Mouse (Mus musculus) cerebellum, postnatal 36 days (tissue): ENCODE data around the gene Scn10a.
A peak's percentile ranks its signal among the peaks of the same experiment; 100 is the strongest.

Source experiments
- DNase-seq, 2 experiments: peaks; one replicate each; pipeline ENCODE4 v3.0.0; 2021 to 2022; ENCODE audit warnings: mixed read lengths in 2 of 2

The Scn10a gene

DNA sequence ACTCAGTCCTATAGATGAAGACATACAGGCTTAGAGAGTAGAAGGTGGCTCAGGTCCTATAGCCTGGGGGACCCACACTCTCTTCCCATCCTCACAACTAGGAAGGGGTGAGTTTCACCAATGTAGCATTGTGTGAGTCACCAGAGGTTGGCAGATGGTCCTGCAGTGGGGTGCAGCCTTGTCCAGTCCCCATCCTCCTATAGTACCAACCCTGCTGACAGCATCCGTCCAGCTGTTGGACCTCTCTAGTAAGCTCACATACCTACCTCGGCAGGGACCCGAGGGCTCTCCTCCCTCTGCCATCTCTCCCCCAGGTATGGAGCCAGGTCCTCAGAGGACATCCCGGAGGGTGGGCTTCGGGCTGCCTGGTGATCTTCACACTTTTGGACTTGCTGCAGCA, 85.6 kb downstream of the Scn10a start:
- no peak for DNase-seq

DNA sequence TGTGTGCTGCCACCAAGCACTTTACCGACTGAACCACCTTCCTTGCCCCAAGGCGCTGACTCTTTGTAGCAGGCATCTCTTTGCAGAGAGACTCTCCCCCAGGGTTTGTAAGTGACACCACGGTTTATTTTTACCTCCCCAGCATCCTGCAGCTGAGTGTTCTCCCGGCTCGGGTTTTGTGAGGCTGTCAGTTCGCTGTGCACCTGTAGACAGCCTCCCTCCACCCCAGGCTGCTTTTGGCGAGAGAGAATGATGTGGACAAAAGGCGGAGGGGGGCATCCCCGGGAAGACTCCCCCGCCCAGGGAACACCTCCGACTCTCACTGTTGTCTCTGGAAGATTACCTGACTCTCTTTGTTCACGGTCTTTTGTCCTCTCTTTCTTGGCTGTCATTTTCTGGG, 86.3 kb downstream of the Scn10a start:
- DNase-seq = no peak

DNA sequence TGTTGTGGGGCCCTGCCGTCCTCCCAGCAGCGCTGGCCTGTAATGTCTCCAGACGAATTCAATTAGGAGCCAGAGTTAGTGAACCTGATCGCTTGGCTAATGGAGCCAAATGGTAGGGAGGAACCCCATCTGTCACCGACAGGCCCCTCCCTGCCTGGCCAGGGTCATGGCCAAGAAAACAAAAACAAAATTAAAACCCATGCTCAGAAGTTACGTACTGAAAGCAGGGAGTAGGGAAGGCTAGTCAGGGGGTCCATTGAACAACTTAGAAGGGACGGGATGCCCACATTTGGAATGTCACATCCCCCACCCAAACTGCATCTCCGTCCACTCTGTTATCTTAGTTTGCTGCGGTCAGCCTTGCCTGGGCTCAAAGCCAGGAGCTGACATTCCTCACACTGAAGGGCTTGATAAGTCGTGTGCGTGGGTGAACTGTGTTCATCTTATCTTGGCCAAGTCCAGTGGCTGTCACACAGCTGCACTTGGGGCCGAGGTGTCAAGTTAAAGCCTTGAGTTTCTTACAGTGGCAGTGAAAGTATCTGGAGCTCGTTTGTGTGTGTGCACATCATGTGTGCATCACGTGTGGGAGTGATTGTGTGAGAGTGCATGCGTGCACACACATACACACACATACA, 87.1 kb downstream of the Scn10a start:
- DNase-seq = peak; percentile 16 to 30

DNA sequence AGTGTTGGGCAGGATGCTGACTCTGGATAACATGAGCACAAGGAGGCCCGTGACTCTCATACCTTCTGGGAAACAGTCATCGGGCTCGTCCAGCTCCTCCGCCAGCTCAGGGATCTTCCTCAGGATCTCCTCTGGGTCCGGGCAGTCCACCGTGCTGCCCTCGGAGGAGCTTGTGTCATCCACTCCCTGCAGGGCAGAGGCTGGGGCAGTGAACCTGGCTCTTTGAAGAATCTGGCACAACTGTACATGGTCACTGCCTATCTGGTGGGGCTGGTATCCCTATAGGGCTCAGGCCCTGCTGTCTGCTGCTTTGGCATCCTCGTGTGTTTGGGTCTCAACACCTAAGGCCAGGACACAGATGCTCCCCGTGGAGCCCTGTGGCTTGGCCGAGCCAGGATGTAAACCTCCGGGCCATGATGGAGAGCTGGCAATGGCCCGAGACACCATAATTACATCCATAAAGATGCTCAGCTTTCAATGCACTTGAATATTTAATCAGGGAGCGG, 87.7 kb downstream of the Scn10a start:
- no peak for DNase-seq

DNA sequence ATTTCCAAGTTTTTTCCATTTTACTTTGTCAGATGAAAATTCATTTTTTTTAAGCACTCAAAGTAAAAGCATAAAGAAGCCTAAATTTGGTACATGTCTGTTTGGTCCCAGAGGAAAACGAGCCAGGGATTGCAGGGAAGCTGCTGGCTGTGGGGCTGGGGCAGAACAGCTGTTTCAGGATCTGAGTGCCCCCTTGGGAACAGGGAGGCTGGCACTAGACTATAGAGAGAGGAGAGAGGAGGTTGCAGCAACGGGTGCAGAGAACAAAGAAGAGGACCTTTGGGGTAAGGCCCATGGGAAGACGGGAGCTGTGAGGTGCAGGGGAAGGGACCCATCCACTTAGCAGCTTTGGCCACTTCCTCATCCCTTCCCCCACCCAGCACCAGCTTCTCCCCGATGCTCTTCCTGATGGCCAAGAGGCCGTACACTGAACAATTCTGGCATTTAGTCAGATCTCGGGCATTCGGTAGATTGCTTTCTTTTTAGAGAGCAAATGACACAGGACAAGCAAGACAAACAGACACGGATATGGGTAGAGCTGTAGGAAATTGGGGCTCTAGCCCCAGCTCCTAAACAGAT, 90.3 kb downstream of the Scn10a start:
- no peak for DNase-seq

DNA sequence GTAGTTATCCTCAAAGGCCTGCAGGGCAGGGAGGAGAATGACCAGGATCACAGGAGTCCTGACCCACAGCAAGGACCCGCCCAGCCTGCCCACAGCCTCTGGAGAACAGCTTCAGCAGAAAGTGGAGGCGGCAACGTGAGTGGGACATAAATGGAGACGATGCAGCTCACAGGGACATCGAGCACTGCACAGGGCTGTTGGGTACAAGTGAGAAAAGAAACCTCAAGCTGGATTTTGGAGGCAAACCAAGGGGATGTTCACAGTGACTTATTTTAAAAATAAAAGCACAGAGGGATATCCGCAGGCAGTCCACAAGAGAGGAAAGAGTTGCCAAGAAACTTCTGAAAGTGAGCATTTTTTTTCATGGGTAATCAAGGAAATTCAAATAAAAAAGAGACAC, 91.9 kb downstream of the Scn10a start:
- no peak for DNase-seq

DNA sequence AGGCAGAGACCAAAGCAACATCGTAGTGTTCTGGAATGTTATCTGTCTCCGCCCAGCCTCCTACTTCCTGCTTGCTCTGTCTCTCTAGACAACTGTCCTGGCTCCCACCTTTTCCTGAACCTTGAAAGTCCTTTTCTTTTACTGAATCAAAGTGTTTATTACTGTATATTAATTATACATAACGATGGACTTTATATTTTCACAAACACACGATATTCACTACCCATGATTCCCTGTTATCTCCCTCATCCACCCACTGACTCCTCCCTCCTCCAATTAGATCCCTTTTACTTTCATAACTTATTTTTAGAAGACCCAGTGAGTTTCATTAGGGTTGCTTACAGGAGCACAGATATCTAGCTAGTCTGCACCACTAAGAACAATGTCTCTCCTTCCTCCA, 95.0 kb downstream of the Scn10a start:
- no peak for DNase-seq

DNA sequence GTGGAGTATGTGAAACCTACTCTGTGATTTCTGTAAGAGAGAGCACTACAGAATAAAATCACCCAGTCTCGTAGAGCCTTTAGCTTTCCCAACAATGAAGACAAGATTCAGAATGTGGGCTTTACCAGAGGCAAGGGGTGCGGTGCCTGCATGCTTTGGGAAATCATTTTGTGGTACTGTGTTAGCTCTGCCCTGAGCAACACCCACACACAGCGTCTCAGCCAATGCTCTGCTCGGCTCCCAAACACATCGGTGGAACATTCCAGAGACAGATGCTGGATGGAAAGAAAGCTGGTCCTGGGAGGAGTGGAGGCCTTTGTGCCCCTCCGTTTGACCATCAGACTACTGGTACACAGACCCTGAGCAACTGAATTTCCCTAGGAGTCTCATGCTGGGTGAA, 104.3 kb downstream of the Scn10a start:
- DNase-seq = no peak

DNA sequence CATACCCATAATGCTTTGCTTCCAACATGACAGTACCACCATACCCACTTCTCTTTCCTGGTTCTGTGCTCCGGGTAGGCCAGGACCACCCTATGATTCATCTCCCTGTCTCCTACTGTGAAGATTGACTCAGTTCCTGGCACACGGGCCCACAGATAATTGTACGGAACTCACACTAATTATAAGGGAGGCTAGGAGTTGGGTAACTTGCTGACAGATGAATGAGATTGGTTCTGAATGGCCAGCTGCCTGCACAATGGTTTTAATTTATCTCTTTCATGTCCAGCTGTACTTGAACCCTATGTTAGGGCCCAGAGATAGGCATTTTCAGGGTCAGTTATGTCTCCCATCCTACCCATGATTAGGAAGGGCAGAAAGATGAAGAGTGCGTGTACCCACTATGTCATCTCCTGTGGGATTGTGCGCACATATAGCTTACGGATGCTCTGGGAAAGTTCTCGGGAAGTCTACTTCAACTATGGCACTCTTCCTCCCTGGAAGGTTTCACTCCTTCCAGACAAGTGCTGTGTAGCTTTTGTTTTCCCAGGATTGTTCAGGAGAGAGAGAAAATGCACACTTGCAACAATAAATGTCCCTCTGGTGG, 108.5 kb downstream of the Scn10a start:
- no peak for DNase-seq

DNA sequence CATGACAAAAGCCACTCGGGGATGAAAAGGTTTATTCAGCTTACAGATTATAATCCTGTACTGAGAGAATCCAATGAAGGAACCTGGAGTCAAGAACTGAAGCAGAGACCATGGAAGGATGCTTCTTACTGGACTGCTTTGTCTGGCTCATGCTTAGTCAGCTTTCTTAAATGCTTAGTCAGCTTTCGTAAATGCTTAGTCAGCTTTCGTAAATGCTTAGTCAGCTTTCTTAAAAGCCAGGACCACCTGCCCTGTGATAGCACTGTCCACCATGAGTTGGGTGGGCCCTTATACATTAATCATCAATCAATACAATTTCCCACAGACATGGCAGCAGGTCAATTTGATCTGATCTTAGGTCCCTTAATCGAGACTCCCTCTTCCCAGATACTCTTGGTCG, 112.2 kb downstream of the Scn10a start:
- DNase-seq = no peak

DNA sequence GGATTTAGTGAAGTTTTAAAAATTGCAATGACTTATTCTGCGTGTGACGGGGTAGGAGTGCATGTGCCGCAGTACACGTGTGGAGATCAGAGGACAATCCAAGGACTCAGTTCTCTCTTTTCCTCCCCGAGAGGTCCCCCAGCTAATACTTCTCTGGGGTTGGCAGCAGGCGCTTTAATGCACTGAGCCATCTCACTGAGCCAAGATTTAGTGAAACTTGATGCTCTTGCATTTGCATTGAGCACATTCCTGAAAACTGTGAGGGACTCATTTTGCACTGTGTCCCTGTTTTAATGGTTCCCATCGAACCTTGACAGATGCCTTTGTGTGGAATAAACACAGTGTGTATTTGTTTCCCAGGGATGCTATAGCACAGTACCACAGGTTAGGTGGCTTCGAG, 114.5 kb downstream of the Scn10a start:
- DNase-seq = no peak

DNA sequence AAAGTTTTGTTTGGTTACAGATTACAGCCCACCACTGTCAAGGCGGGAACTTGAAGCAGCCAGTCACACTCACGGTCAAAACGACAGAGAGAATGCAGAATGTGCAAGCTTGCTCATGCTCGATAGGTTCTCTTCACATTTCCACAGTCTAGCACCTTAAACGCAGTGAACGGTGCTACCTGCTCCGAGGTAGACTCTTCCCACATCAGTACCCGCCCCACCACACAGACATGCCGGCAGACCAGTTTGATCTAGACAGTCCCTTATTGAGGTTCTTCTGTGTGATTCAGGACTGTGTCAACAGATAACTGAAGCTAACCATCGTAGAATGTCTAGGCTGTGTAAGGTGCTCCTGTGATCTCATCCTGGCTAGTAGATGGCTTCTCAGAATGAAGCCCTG, 120.6 kb downstream of the Scn10a start:
- DNase-seq = no peak

DNA sequence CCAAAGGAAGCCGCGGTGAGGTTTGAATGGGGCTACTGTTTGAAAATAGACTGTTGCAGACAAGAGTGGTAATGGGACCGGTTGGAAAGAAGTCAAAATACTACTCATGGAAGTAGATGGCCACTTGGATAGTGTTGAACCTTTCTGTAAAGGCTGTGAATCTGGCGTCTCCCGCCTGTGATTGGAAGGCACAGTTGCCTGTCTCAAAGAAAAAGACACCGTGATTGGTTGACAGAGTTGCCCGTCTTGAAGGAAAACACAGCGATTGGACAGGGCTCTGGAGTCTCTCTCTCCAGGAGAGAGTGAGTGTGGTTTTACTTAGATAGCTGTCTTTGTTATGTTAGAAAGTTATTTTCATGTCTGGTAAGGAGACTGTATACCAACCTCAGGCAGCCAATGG, 121.8 kb downstream of the Scn10a start:
- no peak for DNase-seq

DNA sequence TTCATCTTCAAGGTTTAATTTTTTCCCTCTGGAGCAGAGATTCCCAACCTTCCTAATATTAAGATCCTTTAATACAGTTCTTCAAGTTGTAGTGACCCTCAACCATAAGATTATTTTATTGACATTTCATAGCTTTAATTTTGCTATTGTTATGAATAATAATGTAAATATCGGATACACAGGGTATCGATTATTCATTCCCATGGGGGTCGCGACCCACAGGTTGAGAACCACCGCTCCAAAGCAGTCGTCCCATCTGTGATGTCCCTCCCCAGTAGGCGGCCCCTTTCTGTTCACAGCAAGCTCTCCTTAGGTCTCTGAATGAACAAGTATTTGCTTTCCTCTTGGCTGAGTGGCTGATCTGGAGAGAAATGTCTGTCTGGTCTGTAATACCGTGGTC, 129.5 kb downstream of the Scn10a start:
- DNase-seq = no peak

DNA sequence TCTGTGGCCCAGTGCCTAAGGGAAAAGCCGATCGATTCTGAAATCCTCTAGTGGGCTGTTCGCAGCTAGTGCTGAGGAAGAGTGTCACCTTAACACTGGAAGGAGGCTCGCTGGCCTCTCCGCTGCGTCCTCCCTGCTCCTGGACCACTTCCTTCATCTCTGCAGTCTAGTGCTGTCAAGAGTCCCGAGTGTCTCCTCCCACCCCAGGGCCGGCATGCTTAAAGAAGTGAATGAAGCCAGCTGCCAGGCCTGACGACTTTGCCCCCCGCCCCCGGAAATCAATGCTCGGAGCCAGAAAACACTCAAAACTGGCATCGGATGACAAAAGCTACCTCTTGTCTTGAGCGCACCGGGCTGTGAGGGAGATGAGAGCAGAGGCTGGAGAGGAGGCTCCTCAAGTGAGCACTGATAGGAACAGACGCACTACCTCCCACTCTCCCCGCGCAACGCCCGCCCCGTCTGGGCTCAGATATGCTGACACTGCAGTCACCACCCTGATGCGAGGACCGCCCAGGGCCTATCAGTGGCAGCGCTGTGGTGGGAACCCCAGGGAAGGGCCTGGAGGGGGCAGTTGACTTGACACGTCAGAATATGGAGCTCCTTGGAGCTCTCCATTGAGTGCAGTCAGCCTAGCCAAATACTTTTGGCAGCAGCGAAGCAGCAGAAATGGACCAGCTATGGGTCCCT, 130.2 kb downstream of the Scn10a start:
- DNase-seq = no peak

DNA sequence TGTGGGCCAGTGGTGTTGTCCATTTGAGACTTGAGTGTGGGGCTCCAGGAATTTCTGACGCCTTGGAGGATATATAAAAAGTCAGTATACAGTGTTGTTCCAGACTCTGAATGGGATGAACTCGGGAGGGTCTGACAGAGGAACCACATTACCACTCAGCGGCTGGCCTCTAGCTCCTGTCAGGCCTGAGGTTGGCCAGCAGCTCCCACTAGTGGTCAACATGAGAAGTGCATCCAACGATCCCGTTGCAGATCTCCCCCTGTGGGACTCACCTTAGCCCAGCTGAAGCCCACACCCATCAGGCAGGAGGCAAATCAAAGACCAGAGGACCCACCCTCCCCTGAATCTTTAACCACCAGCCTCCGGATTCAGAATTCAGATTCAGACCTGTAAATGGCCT, 138.5 kb downstream of the Scn10a start:
- DNase-seq = peak; percentile 70 to 78

DNA sequence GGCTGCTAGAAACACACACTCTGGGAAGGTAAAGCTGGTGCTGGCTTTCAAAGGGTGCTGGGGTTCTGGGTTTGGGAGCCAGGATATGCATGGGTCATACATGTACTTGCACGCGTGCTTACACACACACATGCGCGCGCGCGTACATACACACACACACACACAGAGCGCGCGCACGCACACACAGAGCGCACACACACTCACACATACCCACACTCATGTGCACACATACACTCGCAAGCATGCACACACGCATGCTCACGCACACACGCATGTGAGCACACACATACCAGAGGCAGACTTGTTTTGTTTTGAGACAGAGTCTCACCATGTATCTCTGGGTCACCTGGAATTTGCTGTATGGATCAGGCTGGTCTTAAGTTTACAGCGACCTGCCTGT, 138.9 kb downstream of the Scn10a start:
- DNase-seq = no peak

DNA sequence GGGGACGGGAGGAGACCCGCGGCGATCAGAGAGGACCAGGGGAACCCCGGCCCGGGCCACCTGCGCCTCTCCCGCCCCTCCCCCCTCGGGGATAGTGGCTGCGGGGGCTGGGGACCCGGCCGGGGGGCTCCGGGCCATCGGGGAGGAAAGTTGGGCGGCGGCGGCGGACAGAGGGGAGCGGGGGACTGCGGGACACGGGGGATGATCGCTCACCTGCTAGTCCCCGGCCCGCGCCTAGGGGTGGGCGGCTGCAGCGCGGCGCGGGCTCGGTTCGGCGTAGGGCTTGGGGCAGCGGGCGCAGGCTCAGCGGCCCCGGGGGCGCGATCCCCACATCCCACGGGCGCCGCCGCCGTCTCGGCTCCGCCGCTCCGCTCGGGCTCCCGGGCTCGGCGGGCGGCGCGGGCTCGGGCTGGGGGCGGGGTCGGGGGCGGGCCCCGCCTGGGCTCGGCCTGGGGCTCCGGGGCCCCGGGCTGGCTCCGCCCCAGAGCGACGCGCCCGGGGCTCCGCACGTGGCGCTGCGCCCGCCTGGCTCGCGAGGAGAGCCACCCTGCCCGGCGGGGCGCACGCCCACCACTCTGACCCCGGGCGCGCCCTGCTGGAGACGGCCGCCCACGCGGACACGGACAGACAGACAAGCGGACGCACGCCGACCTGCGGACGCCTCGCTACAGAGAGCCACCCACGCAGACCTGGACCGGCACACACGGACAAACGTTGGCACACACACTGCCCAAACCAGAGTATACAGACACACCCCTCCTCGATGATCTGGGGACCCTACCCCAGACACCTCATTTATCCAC, 140.3 kb downstream of the Scn10a start, which contains the start of gene Scn5a:
Scn5a (minus strand) TSS at position 381 of the 803 bp plus-strand sequence.
- no peak for DNase-seq

DNA sequence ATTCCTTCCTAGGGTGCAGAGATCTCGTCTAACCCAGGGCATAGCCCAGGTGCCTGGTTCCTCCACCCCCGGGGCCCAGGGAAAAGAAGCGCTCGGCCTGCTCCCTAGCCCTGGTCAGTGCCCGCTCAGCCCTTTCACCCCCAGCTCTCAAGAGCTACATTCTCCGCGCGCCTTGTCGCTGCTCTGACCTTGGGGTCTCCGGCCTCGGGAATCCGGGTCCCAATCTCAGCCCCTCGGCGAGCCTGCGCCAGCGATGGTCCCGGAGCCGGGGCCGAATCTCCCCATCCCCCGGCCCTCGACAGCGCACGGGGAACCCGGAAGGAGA, 140.8 kb downstream of the Scn10a start:
- DNase-seq = no peak

DNA sequence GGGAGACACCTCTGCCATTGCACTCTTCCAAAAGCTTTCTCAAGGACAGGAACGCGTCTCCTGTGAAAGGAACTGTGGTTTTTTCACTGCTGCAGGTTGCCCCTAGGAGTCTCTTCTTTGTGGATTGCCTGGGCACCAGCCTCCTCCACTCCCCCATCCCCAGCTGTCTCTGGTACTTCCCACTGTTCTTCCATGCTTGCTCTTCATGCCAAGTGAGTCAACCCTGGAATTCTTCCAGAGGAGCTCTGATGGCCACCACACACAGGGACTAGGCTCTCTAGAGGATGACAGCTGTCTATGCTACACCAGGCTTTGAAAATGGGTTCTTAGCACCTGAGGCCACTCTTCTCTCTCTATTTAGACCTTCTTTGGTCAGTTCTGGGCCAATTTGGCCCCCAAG, 142.1 kb downstream of the Scn10a start:
- no peak for DNase-seq

DNA sequence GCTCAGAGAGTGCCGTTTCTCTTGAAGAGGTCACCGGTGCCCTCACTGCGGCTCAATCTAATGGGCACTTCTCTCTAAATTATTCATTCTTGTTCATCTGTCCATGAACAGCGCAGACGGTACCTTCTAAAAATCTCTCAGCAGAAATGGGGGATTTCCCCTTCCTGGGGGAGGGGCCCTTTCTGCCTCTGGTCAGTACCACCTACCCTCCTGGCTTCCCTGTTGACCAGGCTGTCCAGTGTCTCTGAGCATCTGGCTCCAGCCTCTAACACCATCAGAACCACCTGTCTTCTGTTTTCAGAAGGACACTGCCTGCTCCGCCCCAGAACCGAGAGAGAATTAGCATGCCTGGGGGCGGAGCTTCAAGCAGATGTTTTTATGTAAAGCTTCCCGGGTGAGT, 143.4 kb downstream of the Scn10a start:
- DNase-seq = no peak

DNA sequence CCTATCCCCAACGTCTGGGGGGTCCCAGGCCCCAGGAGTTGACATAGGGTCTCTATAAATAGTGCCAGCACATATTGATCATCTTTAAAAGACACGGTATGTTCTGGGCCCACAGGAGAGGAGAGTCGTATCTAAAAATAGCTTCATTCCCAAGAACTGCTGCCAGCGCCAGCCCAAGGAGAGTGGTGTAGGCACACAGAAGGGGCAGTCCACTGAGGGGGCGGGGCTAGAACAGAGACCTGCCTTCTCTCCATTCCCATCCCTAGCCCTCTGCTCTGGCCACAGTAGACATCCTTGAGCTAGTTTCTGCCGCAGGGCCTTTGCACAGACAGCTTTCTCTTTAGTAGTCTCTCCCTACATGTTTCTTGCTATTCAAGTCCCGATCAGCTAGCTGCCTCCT, 144.8 kb downstream of the Scn10a start:
- DNase-seq = no peak

DNA sequence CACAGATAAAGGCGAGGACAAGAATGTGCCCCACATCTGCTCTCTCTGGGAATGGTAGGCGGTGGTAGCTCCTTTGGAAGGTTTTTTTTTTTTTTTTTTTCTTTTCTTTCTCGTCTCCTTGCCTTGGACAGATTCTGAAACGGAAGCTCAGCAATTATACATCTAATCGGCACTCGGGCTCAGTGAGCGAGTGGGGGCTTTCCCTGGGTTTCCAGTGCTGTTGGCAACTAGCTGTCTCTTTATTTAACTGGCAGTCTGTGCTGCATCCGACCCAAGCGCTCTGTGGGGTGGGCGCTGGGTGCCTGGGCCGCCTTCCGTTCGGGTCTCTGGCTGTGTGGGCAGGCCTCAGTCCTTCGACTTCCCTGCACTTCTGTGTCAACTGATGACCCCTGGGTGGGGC, 146.1 kb downstream of the Scn10a start:
- DNase-seq = no peak
